Mouse (Mus musculus) liver, adult 10 weeks (tissue): ENCODE results near the gene Fastk. TPM values are rescaled to one million over a fixed set of nuclear protein-coding genes. Genes with fewer than 3 reads are reported as not detected.

Source experiments
- polyA plus RNA-seq: library from polyadenylated mRNA; stranded (reverse); fragments of 350-450 nt; fragmentation: Illumina TruSeq; extraction: RNeasy Lipid Tissue Mini Kit (QIAGEN cat#74804); gene quantifications from one replicate; pipeline ENCODE4 v1.2.3, GENCODE M21; 2014; ENCODE audit warnings: low read depth, low replicate concordance

Gene Fastk
- polyA plus RNA-seq: 6.2 TPM

GRCm38 (mm10) chr5:24444746-24445427 is at the start of gene Fastk:
Gene Fastk, minus strand, starts transcription at chr5:24445287.

DNA sequence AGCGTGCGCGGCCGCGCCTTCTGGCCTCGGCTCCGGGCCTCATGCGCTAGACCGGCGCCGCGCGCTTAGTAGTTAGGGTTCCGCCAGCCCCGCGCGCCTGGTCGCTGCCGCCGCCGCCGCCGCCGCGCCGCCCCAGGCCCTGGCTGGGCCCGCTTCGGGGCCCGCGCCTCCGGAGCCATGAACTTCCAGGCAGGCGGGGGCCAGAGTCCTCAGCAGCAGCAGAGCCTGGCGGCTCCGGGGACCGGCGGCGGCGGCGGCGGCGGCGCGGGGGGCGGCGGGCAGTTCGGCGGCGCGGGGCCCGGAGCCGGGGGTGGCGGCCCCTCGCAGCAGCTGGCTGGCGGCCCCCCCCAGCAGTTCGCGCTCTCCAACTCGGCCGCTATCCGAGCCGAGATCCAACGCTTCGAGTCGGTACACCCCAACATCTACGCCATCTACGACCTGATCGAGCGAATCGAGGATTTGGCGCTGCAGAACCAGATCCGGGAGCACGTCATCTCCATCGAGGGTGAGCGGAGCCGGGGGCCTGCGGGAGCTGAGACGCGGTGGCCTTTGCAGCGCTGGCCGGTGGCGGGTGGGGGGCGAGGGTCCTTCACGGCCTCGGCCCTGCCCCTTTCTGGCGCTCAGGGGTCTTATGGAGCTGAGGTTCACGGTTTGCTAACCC is 7.1 kb upstream of the Fastk start, which contains the start of gene Agap3:
Gene Agap3, plus strand, starts transcription at position 148 of the 661 bp plus-strand sequence.

GRCm38 (mm10) chr5:24447624-24448298 is 2.7 kb upstream of the Fastk start, which contains the start of gene Tmub1:
Gene Tmub1, minus strand, starts transcription at chr5:24447854.

GRCm38 (mm10) chr5:24423129-24424003 is 21.7 kb downstream of the Fastk start, which contains the start of the genes Cdk5 and Slc4a2:
Gene Cdk5, minus strand, starts transcription at chr5:24423530.
Gene Slc4a2, plus strand, starts transcription at chr5:24423837.

GRCm38 (mm10) chr5:24413042-24413693 is 31.9 kb downstream of the Fastk start, which contains the start of gene Asic3:
Gene Asic3, plus strand, starts transcription at chr5:24413392.

DNA sequence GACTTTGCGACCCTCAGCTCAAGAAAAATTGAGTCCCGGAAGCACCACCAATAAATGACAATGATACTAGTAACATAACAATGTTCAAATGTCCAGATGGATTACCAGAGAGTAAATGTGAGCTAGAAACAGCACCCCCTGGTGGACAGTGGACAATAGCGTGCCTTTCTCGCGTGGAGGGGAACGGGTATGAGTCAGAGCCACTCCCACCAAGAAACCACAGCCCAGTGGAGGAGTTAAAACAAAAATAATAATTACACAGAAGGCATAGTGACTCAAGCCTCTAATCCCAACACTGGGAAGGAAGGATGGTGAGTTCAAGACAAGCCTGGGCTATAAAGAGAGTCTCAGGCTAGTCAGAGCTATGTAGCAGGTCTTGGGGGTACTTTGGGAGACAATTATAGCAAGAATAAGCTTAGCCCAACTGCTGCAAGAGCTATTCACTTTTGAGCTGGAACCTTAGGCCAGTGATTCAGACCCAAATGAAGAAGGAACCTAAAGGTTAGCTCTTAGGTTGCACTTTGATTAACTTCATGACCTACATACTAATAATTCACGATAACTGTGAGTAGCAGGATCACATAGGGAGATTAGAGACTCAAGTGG is 51.6 kb downstream of the Fastk start, which contains the start of gene Abcb8:
Gene Abcb8, plus strand, starts transcription at position 272 of the 606 bp plus-strand sequence.

GRCm38 (mm10) chr5:24391864-24392263 is 53.2 kb downstream of the Fastk start, which contains the start of gene Atg9b:
Gene Atg9b, minus strand, starts transcription at chr5:24392143.

Other genes starting within 250 kb of the Fastk start
- gene Kcnh2, start 93.7 kb downstream of the Fastk start, polyA plus RNA-seq: not detected
- 0.19 TPM for gene Nos3, start 80.5 kb downstream of the Fastk start, polyA plus RNA-seq
- gene Atg9b, start 53.1 kb downstream of the Fastk start, polyA plus RNA-seq: not detected
- 3.7 TPM for gene Abcb8, start 51.6 kb downstream of the Fastk start, polyA plus RNA-seq
- not detected for gene Asic3, start 31.9 kb downstream of the Fastk start, polyA plus RNA-seq
- gene Cdk5, start 21.8 kb downstream of the Fastk start, polyA plus RNA-seq: 11.4 TPM
- 4.2 TPM for gene Slc4a2, start 21.4 kb downstream of the Fastk start, polyA plus RNA-seq
- gene Tmub1, start 2.6 kb upstream of the Fastk start, polyA plus RNA-seq: 0.82 TPM
- 1.6 TPM for gene Agap3, start 6.9 kb upstream of the Fastk start, polyA plus RNA-seq
- gene Gbx1, start 81.9 kb upstream of the Fastk start, polyA plus RNA-seq: not detected
- gene Asb10, start 95.7 kb upstream of the Fastk start, polyA plus RNA-seq: not detected
- not detected for gene 4931409K22Rik, start 111.5 kb upstream of the Fastk start, polyA plus RNA-seq
- gene Abcf2, start 132.2 kb upstream of the Fastk start, polyA plus RNA-seq: 7.4 TPM
- 0.77 TPM for gene Chpf2, start 141.5 kb upstream of the Fastk start, polyA plus RNA-seq
- gene Smarcd3, start 179.1 kb upstream of the Fastk start, polyA plus RNA-seq: not detected
- gene Nub1, start 240.2 kb upstream of the Fastk start, polyA plus RNA-seq: 16.9 TPM